ENCODE assay signal across 8 mouse cellular contexts in genomic region chr19:38566752-38567151, GRCm38 (mm10).
DNase-seq lines count a peak whose midpoint lies in the region; ATAC-seq and TF ChIP-seq lines count a peak whose summit lies in the region.

No protein-coding gene starts in this region.

- no peak for TF ChIP-seq CTCF in cerebellum, adult 2 months (IDR thresholded peaks at IDR 0.05; ENCODE audit: borderline replicate concordance, insufficient read depth, low read depth, low read length)

- WGBS in limb, embryonic 15.5 days = 23% methylated on average over 7 of the region's 7 CpGs
- 8% methylated on average over 7 of the region's 7 CpGs for WGBS in cerebellum, adult 2 months

- no peak for DNase-seq in frontal cortex, postnatal 14 days (ENCODE audit: low spot score in 2 of 2)
- DNase-seq in right cerebral cortex, adult 2 months (ENCODE audit: low spot score in 2 of 2) = peak; percentile 9 to 11
- DNase-seq in right cerebral cortex, postnatal 25 days = no peak
- DNase-seq in cerebellum, postnatal 25 days = no peak
- DNase-seq in cerebellum, adult 2 months = no peak

- H3K27ac ChIP-seq in limb, embryonic 15.5 days = no peak overlapping the region
- no peak overlapping the region for H3K27ac ChIP-seq in cerebellum, adult 2 months (ENCODE audit: insufficient read depth, low read length)

- no peak overlapping the region for H3K4me2 ChIP-seq in limb, embryonic 15.5 days

- no peaks in the 10 kb centered on the region for H3K36me3 ChIP-seq in limb, embryonic 15.5 days

- no peak overlapping the region for H3K4me3 ChIP-seq in limb, embryonic 15.5 days
- no peak overlapping the region for H3K4me3 ChIP-seq in cerebellum, adult 2 months (replicated peaks; ENCODE audit: insufficient read depth, low read depth, low read length)

- peak; percentile 82 for ATAC-seq in frontal cortex, adult (ENCODE audit: low TSS enrichment)
- ATAC-seq in limb, embryonic 15.5 days (ENCODE audit: insufficient number of reproducible peaks, low FRiP score, low TSS enrichment, low read depth) = peak; percentile 24; the same call in 1 of the 2 replicates
- ATAC-seq in megakaryocyte, adult 5-6 weeks (ENCODE audit: poor library complexity, severe bottlenecking) = no peak

- no peak for TF ChIP-seq POLR2A in cerebellum, adult 2 months (IDR thresholded peaks at IDR 0.05; ENCODE audit: borderline replicate concordance, insufficient read depth, low read length)

- no peaks in the 10 kb centered on the region for H3K9me3 ChIP-seq in limb, embryonic 15.5 days

- peaks cover 13% of the 10 kb centered on the region for H3K4me1 ChIP-seq in limb, embryonic 15.5 days
- H3K4me1 ChIP-seq in cerebellum, adult 2 months (ENCODE audit: control insufficient read depth, insufficient read depth, low read length) = no peaks in the 10 kb centered on the region

- no peak overlapping the region for H3K9ac ChIP-seq in limb, embryonic 15.5 days

- H3K27me3 ChIP-seq in limb, embryonic 15.5 days = no peaks in the 10 kb centered on the region
- no peaks in the 10 kb centered on the region for H3K27me3 ChIP-seq in cerebellum, adult 2 months (ENCODE audit: control insufficient read depth, insufficient read depth, low read length)

Comparison
In these comparisons a context has a peak if more than half of its experiments do, and no peak if none do; other contexts are left out.
1. DNase-seq: peak in right cerebral cortex, adult 2 months (2 of 2); none in frontal cortex, postnatal 14 days (0 of 2), right cerebral cortex, postnatal 25 days (single experiment), cerebellum, postnatal 25 days (0 of 2) and cerebellum, adult 2 months (0 of 2).